15 mouse cellular contexts compared by ENCODE assay signal in genomic region chr1:189054941-189055551, GRCm38 (mm10). TPM values are rescaled to one million over a fixed set of nuclear protein-coding genes. Genes with fewer than 3 reads are reported as not detected.
DNase-seq lines count a peak whose midpoint lies in the region; TF ChIP-seq lines count a peak whose summit lies in the region.
"Had no signal": no experiment of that assay in that cellular context is flagged by ENCODE, and none has a peak within 500 bp of the region (broad histone marks: within the 10 kb centered on the region; RNA-seq: fewer than 3 reads in every experiment).

No protein-coding gene starts in this region.

- no peaks in the 10 kb centered on the region for H3K36me3 ChIP-seq in heart, adult 2 months (ENCODE audit: control insufficient read depth, insufficient read depth, low read length)
- H3K36me3 ChIP-seq: embryonic facial prominence, embryonic 13.5 days; forebrain, embryonic 15.5 days; midbrain, embryonic 13.5 days had no signal

- peak; percentile 9 to 57 for DNase-seq in adrenal gland, adult (ENCODE audit: inconsistent age in 2 of 2, low spot score in 1 of 2)
- DNase-seq in adrenal gland, postnatal 4 days (ENCODE audit: low spot score in 2 of 2), result no peak
- peak; percentile 28 for DNase-seq in heart, adult 11 months
- no peak for DNase-seq in heart, adult 2 months
- DNase-seq in right cerebral cortex, adult 2 months (ENCODE audit: low spot score in 2 of 2), result peak; percentile 63 to 73
- DNase-seq in right cerebral cortex, postnatal 4 days, result no peak
- peak; percentile 40 to 41 for DNase-seq in right cerebral cortex, postnatal 36 days (ENCODE audit: low spot score in 2 of 2)
- DNase-seq in spleen, postnatal 36 days (ENCODE audit: low spot score in 2 of 2), result no peak
- DNase-seq: cerebellum, adult 11 months; cerebellum, postnatal 14 days; gastrocnemius, postnatal 10 days; liver had no signal

- intact Hi-C loops in heart, adult 2 months (cut with DNase I), result no loop called here

- no peak overlapping the region for H3K9ac ChIP-seq in heart, adult 2 months (ENCODE audit: low read depth, low read length)
- H3K9ac ChIP-seq: embryonic facial prominence, embryonic 13.5 days; forebrain, embryonic 15.5 days; midbrain, embryonic 13.5 days had no signal

- no peak overlapping the region for H3K27ac ChIP-seq in heart, adult 2 months
- H3K27ac ChIP-seq: embryonic facial prominence, embryonic 13.5 days; forebrain, embryonic 15.5 days; midbrain, embryonic 13.5 days had no signal

- TF ChIP-seq EP300 in heart, adult 2 months (IDR thresholded peaks at IDR 0.05; ENCODE audit: insufficient read depth, low read depth, low read length), result no peak

- no peaks in the 10 kb centered on the region; the same call in 1 of the 2 replicates for H3K4me1 ChIP-seq in heart, adult 2 months (ENCODE audit: control insufficient read depth, insufficient read depth, low read length)
- H3K4me1 ChIP-seq: forebrain, embryonic 15.5 days; midbrain, embryonic 13.5 days had no signal

- no peak for TF ChIP-seq CTCF in heart, adult 2 months (IDR thresholded peaks at IDR 0.05)

- 86% methylated on average over 8 of the region's 8 CpGs for WGBS in heart, adult 2 months

- no peak for TF ChIP-seq POLR2A in heart, adult 2 months (IDR thresholded peaks at IDR 0.05; ENCODE audit: insufficient read depth, low read depth, low read length)

- no peak overlapping the region for H3K4me3 ChIP-seq in heart, adult 2 months
- H3K4me3 ChIP-seq: embryonic facial prominence, embryonic 13.5 days; forebrain, embryonic 15.5 days; midbrain, embryonic 13.5 days had no signal

- H3K27me3 ChIP-seq in heart, adult 2 months (ENCODE audit: control insufficient read depth, insufficient read depth, low read length), result no peaks in the 10 kb centered on the region
- H3K27me3 ChIP-seq: embryonic facial prominence, embryonic 13.5 days; forebrain, embryonic 15.5 days; midbrain, embryonic 13.5 days had no signal

- H3K79me2 ChIP-seq in heart, adult 2 months (replicated peaks; ENCODE audit: control insufficient read depth, insufficient read depth, low read length), result no peaks in the 10 kb centered on the region

RNA-seq across cellular contexts. Expression of gene Kctd3, which starts 47.4 kb away (rescaled TPM):
- total RNA-seq in adrenal gland, postnatal 4 days (2021), result 10 to 100 TPM; 43.7 to 48.6 TPM
- 10 to 100 TPM; 13.6 to 14.9 TPM for total RNA-seq in heart, adult 2 months (2021)
- polyA plus RNA-seq in heart, adult 2 months (2012; rRNA removed), result 13.2 and 16.7 TPM in 2 replicates

Comparison
In these comparisons a context has a peak if more than half of its experiments do, and no peak if none do; other contexts are left out.
1. DNase-seq: peak in adrenal gland, adult (2 of 2), heart, adult 11 months (single experiment), right cerebral cortex, adult 2 months (2 of 2) and right cerebral cortex, postnatal 36 days (2 of 2); none in adrenal gland, postnatal 4 days (0 of 2), heart, adult 2 months (0 of 2), right cerebral cortex, postnatal 4 days (single experiment) and spleen, postnatal 36 days (0 of 2).